Mouse (Mus musculus) lung, postnatal 0 days (tissue): ENCODE measurements at regions not wholly inside any gene's neighbourhood (a gene's known extent, or its start where the extent isn't known, plus 50 kb on each side); places are given as distances from the start of the nearest gene placed in this dataset.

Experiments used
- CTCF ChIP-seq: IDR thresholded peaks from 2 replicates; pipeline ENCODE4 v1.5.1; 2016; ENCODE audit warnings: antibody characterized with exemption, mild to moderate bottlenecking
- EP300 ChIP-seq: IDR thresholded peaks from 2 replicates; pipeline ENCODE4 v1.6.1; 2016; ENCODE audit warnings: antibody characterized with exemption, mild to moderate bottlenecking, control low read depth

DNA sequence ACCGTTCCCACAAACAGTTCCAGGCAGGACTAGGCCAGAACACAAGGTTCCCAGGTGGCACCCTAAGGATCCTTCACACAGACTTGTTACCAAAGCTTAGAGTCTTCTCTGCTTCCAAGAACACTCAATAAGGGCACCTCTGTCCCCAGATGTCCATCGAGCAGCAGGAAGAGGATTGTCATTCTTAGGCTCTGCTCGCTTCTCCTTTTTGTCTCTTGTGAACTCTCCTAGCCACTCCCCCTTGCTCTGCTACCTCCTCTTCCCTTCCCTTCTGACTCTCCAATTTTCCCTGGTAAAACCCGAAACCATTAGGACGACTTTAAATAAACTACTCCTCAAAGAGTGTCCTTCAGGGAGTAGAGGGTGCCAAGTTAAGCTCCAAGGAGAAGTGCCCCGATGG is 124.4 kb upstream of the Pja1 start:
- TF ChIP-seq CTCF (no peak), EP300 (no peak)
